9 mouse cellular contexts compared by ENCODE assay signal in genomic region chr17:45373987-45374608, GRCm38 (mm10). TPM values are rescaled to one million over a fixed set of nuclear protein-coding genes. Genes with fewer than 3 reads are reported as not detected.
DNase-seq lines count a peak whose midpoint lies in the region; ATAC-seq lines count a peak whose summit lies in the region.
"Had no signal": no experiment of that assay in that cellular context is flagged by ENCODE, and none has a peak within 500 bp of the region (broad histone marks: within the 10 kb centered on the region; RNA-seq: fewer than 3 reads in every experiment).

No protein-coding gene starts in this region.

- 0 out of 2 replicates have a peak, but pooled peaks cover 2% of the 10 kb centered on the region for H3K27me3 ChIP-seq in hindbrain, embryonic 12.5 days

- H3K9me3 ChIP-seq in hindbrain, embryonic 12.5 days (replicated peaks): no peaks in the 10 kb centered on the region
- H3K9me3 ChIP-seq: megakaryocyte, embryonic 14.5 days had no signal

- peak; percentile 79 for ATAC-seq in hindbrain, embryonic 12.5 days (ENCODE audit: low FRiP score)

- H3K4me1 ChIP-seq in hindbrain, embryonic 12.5 days: peaks cover 10% of the 10 kb centered on the region

- DNase-seq in NIH3T3 (ENCODE audit: low read depth): peak; percentile 88
- DNase-seq in cerebellum, adult 9-10 months: peak; percentile 65
- DNase-seq in frontal cortex, postnatal 25 days (ENCODE audit: low spot score in 2 of 2): peak; percentile 74 to 75
- DNase-seq in layer of hippocampus, postnatal 25 days (ENCODE audit: extremely low spot score in 1 of 2, low spot score in 1 of 2): peak; percentile 85 to 95
- DNase-seq in lung, postnatal 4 days: peak; percentile 67 to 79
- DNase-seq in right cerebral cortex, postnatal 10 days (ENCODE audit: low spot score in 2 of 2): peak; percentile 81 to 89
- peak; percentile 74 for DNase-seq in urinary bladder, postnatal 14 days (ENCODE audit: low spot score)

- H3K4me2 ChIP-seq in hindbrain, embryonic 12.5 days (replicated peaks): no peak overlapping the region; the same call in 1 of the 2 replicates

- no peak overlapping the region for H3K27ac ChIP-seq in hindbrain, embryonic 12.5 days

- no peak overlapping the region for H3K4me3 ChIP-seq in hindbrain, embryonic 12.5 days
- H3K4me3 ChIP-seq: megakaryocyte, embryonic 14.5 days had no signal

- WGBS in hindbrain, embryonic 12.5 days: 20% methylated on average over 13 of the region's 13 CpGs

- no peaks in the 10 kb centered on the region for H3K36me3 ChIP-seq in hindbrain, embryonic 12.5 days

- no peak overlapping the region for H3K9ac ChIP-seq in hindbrain, embryonic 12.5 days

RNA-seq across cellular contexts. Expression of gene Cdc5l, which starts 59.4 kb away (rescaled TPM):
- 75.2 and 75.9 TPM in 2 replicates for polyA plus RNA-seq in hindbrain, embryonic 12.5 days (2016; fragmentation: Nextera tagmentation; extraction: Ambion mirVana)
- total RNA-seq in layer of hippocampus, postnatal 25 days (2021): 10 to 100 TPM; 53.4 to 57.4 TPM
